Mouse (Mus musculus): ENCODE measurements at regions not wholly inside any gene's neighbourhood (a gene's known extent, or its start where the extent isn't known, plus 50 kb on each side); places are given as distances from the start of the nearest gene placed in this dataset.
A peak's percentile ranks its signal among the peaks of the same experiment; 100 is the strongest.

DNA sequence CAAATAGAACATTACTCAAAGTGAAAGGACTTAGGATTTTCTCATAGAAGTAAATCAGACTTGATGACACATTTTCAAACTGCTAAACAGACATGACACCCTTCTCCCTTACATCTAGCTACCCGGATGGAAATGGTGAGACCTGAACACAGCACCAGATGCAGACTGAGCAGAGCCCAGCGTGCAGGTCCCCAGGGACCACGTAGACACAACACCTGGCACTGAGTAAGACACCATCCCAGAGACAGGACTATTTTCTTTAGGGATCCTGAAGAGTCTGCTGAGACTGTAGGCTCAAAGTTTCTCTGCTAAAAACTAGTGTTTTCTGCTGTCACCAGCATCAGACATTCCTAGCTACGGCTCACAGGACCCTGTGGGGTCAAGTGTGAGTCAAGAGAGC lies 207.2 kb upstream of the Unc93a2 start:
- Histone ChIP-seq H3K27me3 (ENCODE audit: control insufficient read depth, insufficient read depth, low read length) (no peaks in the 10 kb centered on the region), H3K9ac (ENCODE audit: low read depth, low read length) (no peak overlapping the region), H3K79me2 (ENCODE audit: control insufficient read depth, insufficient read depth, low read length) (no peaks in the 10 kb centered on the region), H3K4me1 (ENCODE audit: control insufficient read depth, insufficient read depth, low read length) (no peaks in the 10 kb centered on the region), H3K27ac (replicated peaks; ENCODE audit: insufficient read depth, low read depth, low read length) (no peak overlapping the region), H3K36me3 (ENCODE audit: control insufficient read depth, insufficient read depth, low read length) (no peaks in the 10 kb centered on the region), H3K4me3 (ENCODE audit: insufficient read depth, low read depth, low read length) (no peak overlapping the region)
- no peak for TF ChIP-seq POLR2A (IDR thresholded peaks at IDR 0.05; ENCODE audit: extremely low read depth, insufficient read depth, low read length)
- TF ChIP-seq CTCF (IDR thresholded peaks at IDR 0.05; ENCODE audit: low read depth, low read length) = no peak
- DNase-seq (ENCODE audit: extremely low read depth, low read depth, low spot score) = no peak
- whole genome bisulfite sequencing = 74% methylated on average over 4 of the region's 4 CpGs

DNA sequence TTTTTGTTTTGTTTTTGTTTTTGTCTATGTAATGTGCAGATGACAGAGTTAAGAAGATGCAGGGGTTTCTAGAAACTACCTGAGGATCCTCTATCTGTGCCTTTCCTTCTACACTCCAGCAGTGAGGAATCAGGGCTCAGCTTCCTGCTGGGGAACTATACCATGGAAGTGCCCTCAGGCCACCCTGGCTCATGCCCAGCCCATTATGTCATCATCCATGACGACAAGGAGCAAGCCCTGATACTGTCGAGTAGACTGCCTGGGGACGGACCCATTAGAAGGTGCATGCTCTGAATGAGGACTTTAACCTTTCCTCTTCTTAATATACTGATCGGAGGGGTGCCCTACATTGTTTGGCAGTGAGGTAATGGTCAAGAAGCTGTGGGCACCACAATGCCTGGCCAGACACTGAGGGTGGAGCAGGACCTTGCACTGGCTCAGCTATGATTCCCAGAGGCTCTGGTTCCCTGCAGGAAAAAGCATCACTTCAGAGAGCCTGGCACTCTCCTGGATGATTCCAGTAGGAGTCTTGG lies 197.7 kb upstream of the Unc93a2 start:
- DNase-seq (ENCODE audit: extremely low read depth, low read depth, low spot score) = no peak
- TF ChIP-seq POLR2A (IDR thresholded peaks at IDR 0.05; ENCODE audit: extremely low read depth, insufficient read depth, low read length) (no peak), CTCF (IDR thresholded peaks at IDR 0.05; ENCODE audit: low read depth, low read length) (no peak)
- no peaks in the 10 kb centered on the region for H3K4me1 ChIP-seq (ENCODE audit: control insufficient read depth, insufficient read depth, low read length)
- no peak overlapping the region for H3K27ac ChIP-seq (replicated peaks; ENCODE audit: insufficient read depth, low read depth, low read length)
- no peak overlapping the region for H3K9ac ChIP-seq (ENCODE audit: low read depth, low read length)
- no peaks in the 10 kb centered on the region for H3K27me3 ChIP-seq (ENCODE audit: control insufficient read depth, insufficient read depth, low read length)
- no peaks in the 10 kb centered on the region for H3K79me2 ChIP-seq (ENCODE audit: control insufficient read depth, insufficient read depth, low read length)
- no peaks in the 10 kb centered on the region for H3K36me3 ChIP-seq (ENCODE audit: control insufficient read depth, insufficient read depth, low read length)
- H3K4me3 ChIP-seq (ENCODE audit: insufficient read depth, low read depth, low read length) = no peak overlapping the region
- WGBS = 79% methylated on average over 4 of the region's 4 CpGs

DNA sequence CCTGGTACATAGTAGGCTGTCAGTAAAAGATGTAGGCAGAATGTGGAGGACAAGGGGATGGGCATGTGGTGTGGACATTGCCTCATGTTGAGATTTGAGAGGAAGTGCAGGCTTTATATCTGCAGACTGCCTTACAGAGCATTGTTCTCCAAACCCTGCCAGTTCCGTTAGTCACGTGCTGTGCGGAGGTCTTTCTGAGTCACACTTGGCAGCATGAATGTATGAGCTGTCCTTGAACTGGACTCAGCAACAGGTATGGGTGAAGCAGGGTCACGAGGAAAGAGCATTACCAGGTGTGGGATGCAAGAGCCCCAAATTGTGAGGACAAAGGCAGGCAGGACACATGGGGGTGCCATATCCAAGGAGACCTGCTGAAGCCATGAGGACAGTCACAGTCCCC lies 193.8 kb upstream of the Unc93a2 start:
- H3K4me3 ChIP-seq (ENCODE audit: insufficient read depth, low read depth, low read length) = no peak overlapping the region
- no peak for TF ChIP-seq CTCF (IDR thresholded peaks at IDR 0.05; ENCODE audit: low read depth, low read length)
- no peak for TF ChIP-seq POLR2A (IDR thresholded peaks at IDR 0.05; ENCODE audit: extremely low read depth, insufficient read depth, low read length)
- H3K27ac ChIP-seq (replicated peaks; ENCODE audit: insufficient read depth, low read depth, low read length) = no peak overlapping the region
- peak; percentile 3 for DNase-seq (ENCODE audit: extremely low read depth, low read depth, low spot score)
- no peaks in the 10 kb centered on the region for H3K36me3 ChIP-seq (ENCODE audit: control insufficient read depth, insufficient read depth, low read length)
- H3K27me3 ChIP-seq (ENCODE audit: control insufficient read depth, insufficient read depth, low read length) = no peaks in the 10 kb centered on the region
- H3K79me2 ChIP-seq (ENCODE audit: control insufficient read depth, insufficient read depth, low read length) = no peaks in the 10 kb centered on the region
- 67% methylated on average over 4 of the region's 4 CpGs for WGBS
- H3K4me1 ChIP-seq (ENCODE audit: control insufficient read depth, insufficient read depth, low read length) = no peaks in the 10 kb centered on the region
- no peak overlapping the region for H3K9ac ChIP-seq (ENCODE audit: low read depth, low read length)

DNA sequence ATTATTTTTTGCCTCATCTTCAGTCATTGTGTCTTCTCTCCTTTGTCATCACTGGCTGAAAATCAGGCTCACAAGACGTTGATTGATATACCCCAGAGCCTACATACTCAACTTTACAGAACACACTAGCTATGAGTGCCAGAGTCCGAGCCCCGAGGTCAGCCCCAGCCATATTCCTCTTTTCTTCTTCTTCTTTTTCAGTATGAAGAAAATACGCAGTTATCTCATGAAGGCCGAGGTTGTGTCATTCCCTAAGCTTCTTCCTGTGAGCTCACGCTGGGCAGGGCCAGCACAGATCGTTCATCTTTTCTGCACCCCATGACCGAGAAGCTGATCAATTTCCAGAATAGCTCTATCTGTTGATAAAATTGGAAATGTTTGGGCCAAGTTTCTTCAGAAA lies 192.7 kb upstream of the Unc93a2 start:
- Histone ChIP-seq H3K9ac (ENCODE audit: low read depth, low read length) (no peak overlapping the region), H3K4me1 (ENCODE audit: control insufficient read depth, insufficient read depth, low read length) (no peaks in the 10 kb centered on the region), H3K79me2 (ENCODE audit: control insufficient read depth, insufficient read depth, low read length) (no peaks in the 10 kb centered on the region), H3K36me3 (ENCODE audit: control insufficient read depth, insufficient read depth, low read length) (no peaks in the 10 kb centered on the region), H3K27ac (replicated peaks; ENCODE audit: insufficient read depth, low read depth, low read length) (no peak overlapping the region), H3K4me3 (ENCODE audit: insufficient read depth, low read depth, low read length) (no peak overlapping the region), H3K27me3 (ENCODE audit: control insufficient read depth, insufficient read depth, low read length) (no peaks in the 10 kb centered on the region)
- DNase-seq (ENCODE audit: extremely low read depth, low read depth, low spot score) = no peak
- WGBS = 75% methylated on average over 8 of the region's 8 CpGs
- TF ChIP-seq POLR2A (IDR thresholded peaks at IDR 0.05; ENCODE audit: extremely low read depth, insufficient read depth, low read length) (no peak), CTCF (IDR thresholded peaks at IDR 0.05; ENCODE audit: low read depth, low read length) (no peak)

DNA sequence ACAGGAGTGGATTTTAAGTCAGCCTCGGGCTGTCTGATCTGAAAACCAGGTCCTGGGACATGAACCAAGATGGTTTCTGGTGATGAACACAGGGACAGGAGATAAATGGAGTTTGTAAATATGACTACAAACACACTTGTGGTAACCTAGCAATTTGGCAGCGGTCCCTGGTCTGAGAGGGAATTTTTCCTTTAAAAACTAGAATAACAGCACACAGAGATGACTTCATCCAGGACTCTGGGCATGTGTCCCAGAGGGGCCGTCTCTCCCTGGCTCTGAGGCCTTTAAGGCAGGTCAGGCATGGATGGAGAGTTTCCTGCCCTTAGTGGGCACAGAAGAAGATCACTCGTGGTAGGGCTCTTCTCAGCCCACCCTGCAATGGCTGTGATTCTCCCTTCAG lies 192.0 kb upstream of the Unc93a2 start:
- Histone ChIP-seq H3K79me2 (ENCODE audit: control insufficient read depth, insufficient read depth, low read length) (no peaks in the 10 kb centered on the region), H3K9ac (ENCODE audit: low read depth, low read length) (no peak overlapping the region), H3K27me3 (ENCODE audit: control insufficient read depth, insufficient read depth, low read length) (no peaks in the 10 kb centered on the region), H3K36me3 (ENCODE audit: control insufficient read depth, insufficient read depth, low read length) (no peaks in the 10 kb centered on the region), H3K4me3 (ENCODE audit: insufficient read depth, low read depth, low read length) (no peak overlapping the region), H3K4me1 (ENCODE audit: control insufficient read depth, insufficient read depth, low read length) (no peaks in the 10 kb centered on the region), H3K27ac (replicated peaks; ENCODE audit: insufficient read depth, low read depth, low read length) (no peak overlapping the region)
- WGBS = 59% methylated on average over 4 of the region's 4 CpGs
- no peak for TF ChIP-seq POLR2A (IDR thresholded peaks at IDR 0.05; ENCODE audit: extremely low read depth, insufficient read depth, low read length)
- no peak for TF ChIP-seq CTCF (IDR thresholded peaks at IDR 0.05; ENCODE audit: low read depth, low read length)
- no peak for DNase-seq (ENCODE audit: extremely low read depth, low read depth, low spot score)

DNA sequence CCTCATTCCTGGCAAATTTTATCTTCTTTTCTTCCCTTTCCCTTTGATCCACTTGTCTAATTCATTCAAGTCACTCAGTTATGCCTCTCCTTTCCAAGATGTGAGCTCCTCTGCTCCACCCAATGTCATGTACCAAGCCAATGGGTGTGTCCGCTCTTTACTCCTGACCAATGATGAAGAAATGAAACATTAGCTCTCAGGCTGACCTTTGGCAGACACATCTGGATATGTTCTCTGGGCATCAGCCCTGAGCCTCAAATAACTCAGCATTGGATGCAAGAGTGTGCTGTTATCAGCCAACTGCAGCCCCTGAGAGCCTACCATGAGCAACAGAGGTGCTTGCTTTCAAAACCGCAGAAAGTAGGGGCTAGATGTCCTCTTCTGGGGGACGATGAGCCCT lies 186.2 kb upstream of the Unc93a2 start:
- 89% methylated on average over 3 of the region's 3 CpGs for WGBS
- Histone ChIP-seq H3K9ac (ENCODE audit: low read depth, low read length) (no peak overlapping the region), H3K4me1 (ENCODE audit: control insufficient read depth, insufficient read depth, low read length) (no peaks in the 10 kb centered on the region), H3K79me2 (ENCODE audit: control insufficient read depth, insufficient read depth, low read length) (no peaks in the 10 kb centered on the region), H3K36me3 (ENCODE audit: control insufficient read depth, insufficient read depth, low read length) (no peaks in the 10 kb centered on the region), H3K4me3 (ENCODE audit: insufficient read depth, low read depth, low read length) (no peak overlapping the region), H3K27me3 (ENCODE audit: control insufficient read depth, insufficient read depth, low read length) (no peaks in the 10 kb centered on the region), H3K27ac (replicated peaks; ENCODE audit: insufficient read depth, low read depth, low read length) (no peak overlapping the region)
- TF ChIP-seq POLR2A (IDR thresholded peaks at IDR 0.05; ENCODE audit: extremely low read depth, insufficient read depth, low read length) = no peak
- TF ChIP-seq CTCF (IDR thresholded peaks at IDR 0.05; ENCODE audit: low read depth, low read length) = no peak
- no peak for DNase-seq (ENCODE audit: extremely low read depth, low read depth, low spot score)
